Mouse (Mus musculus) G1E (cell line): ENCODE data around the gene Dapk1. TPM values are rescaled to one million over a fixed set of nuclear protein-coding genes. Genes with fewer than 3 reads are reported as not detected.

Experiments
- ATAC-seq: 2 replicates; pipeline ENCODE4 v1.8.0; 2016; ENCODE audit warnings: mild to moderate bottlenecking; ENCODE audit not compliant: insufficient number of reproducible peaks, poor library complexity, low FRiP score, severe bottlenecking; ENCODE audit errors: extremely low read depth
- DNase-seq: peaks from one replicate; pipeline ENCODE4 v3.0.0; 2012; ENCODE audit warnings: low spot score
- H3K27me3 ChIP-seq: 2 replicates; pipeline ENCODE4 v1.6.1; 2012; ENCODE audit warnings: mild to moderate bottlenecking, low read length, inconsistent platforms; ENCODE audit not compliant: insufficient read depth
- H3K36me3 ChIP-seq: replicated peaks from 2 replicates; pipeline ENCODE3; 2012; ENCODE audit warnings: mild to moderate bottlenecking, inconsistent platforms
- H3K4me1 ChIP-seq: 2 replicates; pipeline ENCODE4 v1.6.1; 2012; ENCODE audit warnings: low read depth, low read length, inconsistent platforms, mixed read lengths; ENCODE audit not compliant: insufficient read depth
- H3K4me3 ChIP-seq: 2 replicates; pipeline ENCODE4 v1.5.1; 2012; ENCODE audit warnings: low read depth, mild to moderate bottlenecking, inconsistent platforms, low read length, moderate library complexity, mixed read lengths
- H3K9me3 ChIP-seq: replicated peaks from 2 replicates; pipeline ENCODE4 v1.6.1; 2012; ENCODE audit warnings: inconsistent platforms
- CTCF ChIP-seq: IDR thresholded peaks from 2 replicates; pipeline ENCODE4 v1.5.1; 2012; ENCODE audit warnings: low read depth, low read length, inconsistent platforms, mixed read lengths
- GATA1 ChIP-seq: IDR thresholded peaks from 2 replicates; pipeline ENCODE4 v1.6.1; 2012; ENCODE audit warnings: borderline replicate concordance, low read length, inconsistent platforms, mixed read lengths
- GATA2 ChIP-seq: IDR thresholded peaks from 2 replicates; pipeline ENCODE4 v1.6.1; 2012; ENCODE audit warnings: low read depth, low read length, inconsistent platforms, borderline replicate concordance
- POLR2AphosphoS5 ChIP-seq: IDR thresholded peaks from 2 replicates; pipeline ENCODE4 v1.6.1; 2012; ENCODE audit warnings: low read depth, low read length, inconsistent platforms; ENCODE audit not compliant: insufficient replicate concordance
- TAL1 ChIP-seq: conservative IDR thresholded peaks from 2 replicates; pipeline ENCODE4 v1.6.1; 2012; ENCODE audit warnings: low read depth, low read length, inconsistent platforms, mixed read lengths
- polyA plus RNA-seq: library from polyadenylated mRNA; stranded (reverse); fragments of >175 nt; gene quantifications from 2 replicates; pipeline ENCODE4 v1.2.3, GENCODE M21; 2012
- total RNA-seq, 2 experiments: library from RNA; stranded (forward) in 1 of 2; stranded (reverse) in 1 of 2; fragments of 200-1000 nt in 1 of 2; fragments of >200 nt in 1 of 2; fragmentation: Nextera tagmentation in 1 of 2; gene quantifications; 2 replicates each; pipeline ENCODE4 v1.2.3; 2014 to 2017

Dapk1 gene
- total and polyA plus RNA-seq, 3 experiments, result 0.05 TPM; not detected in 2

DNA sequence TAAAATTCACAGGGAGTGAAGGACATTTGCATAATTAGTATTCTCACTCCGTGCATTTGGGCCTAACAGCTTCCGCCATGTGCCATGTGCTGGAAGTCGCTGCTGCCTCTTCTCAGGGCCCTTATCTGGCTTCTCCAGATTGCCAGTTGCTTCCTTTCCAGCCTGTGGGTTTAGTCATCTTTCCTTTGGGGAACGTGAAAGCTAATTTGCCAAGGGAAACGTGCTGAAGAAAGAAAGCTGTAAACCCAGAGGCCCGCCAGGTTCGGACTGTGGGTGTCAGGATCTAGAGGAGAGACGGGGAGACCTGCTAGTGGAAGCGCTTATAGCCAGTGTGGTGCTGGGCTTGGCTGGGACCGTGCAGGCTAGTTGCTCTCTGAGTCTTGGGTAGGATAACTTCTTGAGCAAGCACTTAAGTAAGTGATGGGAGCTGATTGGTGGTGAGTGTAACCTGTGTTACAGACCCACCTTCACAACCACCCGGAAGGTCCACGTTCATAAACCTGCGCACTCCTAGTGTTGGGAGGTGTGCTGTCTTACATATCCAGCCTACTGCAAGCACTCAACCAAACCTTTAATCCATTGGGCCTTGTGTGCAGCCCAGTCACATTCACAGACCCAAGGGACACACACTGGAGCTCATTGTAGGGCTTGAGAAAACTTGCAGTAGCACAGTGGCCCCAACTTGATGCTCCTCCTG, 141.8 kb downstream of the Dapk1 start:
- Histone ChIP-seq H3K4me1 (no peaks in the 10 kb centered on the region), H3K27me3 (no peaks in the 10 kb centered on the region), H3K36me3 (no peaks in the 10 kb centered on the region), H3K4me3 (no peak overlapping the region), H3K9me3 (peaks cover 84% of the 10 kb centered on the region)
- ATAC-seq (no peak), DNase-seq (no peak)
- no peak for TF ChIP-seq POLR2AphosphoS5
- TF ChIP-seq GATA2, result no peak
- TF ChIP-seq GATA1, result no peak
- no peak for TF ChIP-seq CTCF
- TF ChIP-seq TAL1, result no peak

DNA sequence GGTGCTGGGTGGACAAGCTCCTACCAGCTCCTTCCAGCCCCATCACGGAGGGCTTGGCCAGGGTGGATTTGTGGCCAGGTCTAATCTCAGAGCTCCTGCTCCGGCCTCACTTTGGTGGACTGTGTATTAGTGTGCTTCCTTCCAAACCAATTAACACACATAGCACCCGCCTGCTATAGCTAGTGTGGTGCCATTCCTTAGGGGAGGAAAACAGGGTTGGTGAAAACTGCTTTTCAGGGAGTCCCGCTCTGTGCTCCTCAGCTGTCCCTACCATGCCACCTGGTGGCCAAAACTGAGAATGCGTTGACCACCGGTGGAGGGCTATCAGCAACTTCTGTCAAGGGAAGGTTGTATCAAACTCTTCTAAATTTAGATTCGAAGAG, 142.3 kb downstream of the Dapk1 start:
- TF ChIP-seq TAL1, result no peak
- no peak for TF ChIP-seq GATA1
- no peak for TF ChIP-seq CTCF
- TF ChIP-seq POLR2AphosphoS5, result no peak
- no peak for TF ChIP-seq GATA2
- H3K4me1 ChIP-seq, result no peaks in the 10 kb centered on the region
- no peak for ATAC-seq

DNA sequence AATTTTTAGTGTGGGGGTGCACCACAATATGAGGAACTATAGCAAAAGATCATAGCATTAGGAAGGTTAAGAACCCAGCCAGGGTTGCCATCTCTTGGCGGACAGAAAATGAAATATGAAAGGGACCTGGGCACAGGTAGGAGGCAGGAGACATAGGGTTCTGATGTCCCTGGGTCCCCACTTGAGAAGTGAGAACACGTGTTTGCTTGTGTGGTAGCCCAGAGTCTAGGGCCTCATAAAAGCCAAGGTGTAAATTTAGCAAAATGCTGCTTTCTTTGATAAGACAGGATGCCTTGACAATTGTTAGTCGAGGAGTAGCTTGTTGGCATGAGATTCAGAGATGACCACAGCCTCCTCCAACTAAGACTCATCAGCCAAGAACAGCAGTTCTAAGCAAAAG, 143.0 kb downstream of the Dapk1 start:
- ATAC-seq, result no peak
- no peak for DNase-seq
- Histone ChIP-seq H3K9me3 (peaks cover 85% of the 10 kb centered on the region), H3K4me1 (no peaks in the 10 kb centered on the region), H3K27me3 (no peaks in the 10 kb centered on the region), H3K4me3 (no peak overlapping the region), H3K36me3 (no peaks in the 10 kb centered on the region)
- TF ChIP-seq POLR2AphosphoS5 (no peak), GATA1 (no peak), GATA2 (no peak), CTCF (no peak), TAL1 (no peak)

More for the DNA sequence above, 142.3 kb downstream of the Dapk1 start:
- Histone ChIP-seq H3K36me3 (no peaks in the 10 kb centered on the region), H3K4me3 (no peak overlapping the region), H3K27me3 (no peaks in the 10 kb centered on the region), H3K9me3 (peaks cover 84% of the 10 kb centered on the region)
- no peak for DNase-seq

DNA sequence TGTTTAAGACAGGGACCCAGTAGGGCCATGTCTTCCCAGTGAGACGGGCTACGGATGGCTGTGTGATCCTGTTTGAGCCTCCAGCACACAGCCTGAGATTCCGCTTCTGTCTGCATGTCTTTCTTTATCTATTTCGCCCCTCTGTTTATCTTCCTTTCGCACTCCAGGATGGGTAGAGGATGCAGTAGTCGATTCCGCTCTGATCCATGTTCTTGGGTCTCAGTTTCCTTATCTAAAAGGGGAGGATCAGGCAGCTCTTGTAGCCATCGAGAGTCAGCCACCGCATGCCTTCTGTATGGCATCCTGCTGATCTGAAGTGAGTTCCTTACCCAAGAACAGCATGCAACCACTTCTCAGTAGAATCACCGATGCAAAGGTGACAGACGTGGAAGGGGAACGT, 143.6 kb downstream of the Dapk1 start:
- ATAC-seq (no peak), DNase-seq (no peak)
- no peak for TF ChIP-seq POLR2AphosphoS5
- TF ChIP-seq TAL1, result no peak
- no peak for TF ChIP-seq CTCF
- TF ChIP-seq GATA2, result no peak
- no peak for TF ChIP-seq GATA1
- Histone ChIP-seq H3K9me3 (peaks cover 85% of the 10 kb centered on the region), H3K27me3 (no peaks in the 10 kb centered on the region), H3K4me3 (no peak overlapping the region), H3K4me1 (no peaks in the 10 kb centered on the region), H3K36me3 (no peaks in the 10 kb centered on the region)

DNA sequence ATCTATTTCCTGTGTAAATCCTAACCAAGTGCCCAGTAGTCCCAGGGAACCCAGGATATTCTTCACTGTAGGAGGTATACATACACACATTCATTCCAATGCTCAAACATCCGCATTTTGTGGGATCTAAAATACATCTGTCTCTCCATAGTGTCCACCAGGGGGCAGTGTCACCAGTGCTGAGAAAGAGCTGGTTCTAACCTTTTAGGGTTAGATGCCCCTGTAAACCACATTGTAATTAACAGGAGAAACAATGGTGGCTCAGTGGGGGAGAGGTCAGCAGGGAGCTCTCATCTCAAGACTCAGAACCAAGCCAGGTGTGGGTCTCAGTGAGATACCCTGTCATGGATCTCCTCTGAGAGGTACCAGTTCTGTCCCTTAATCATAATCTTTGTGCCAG, 144.5 kb downstream of the Dapk1 start:
- Histone ChIP-seq H3K36me3 (no peaks in the 10 kb centered on the region), H3K27me3 (no peaks in the 10 kb centered on the region), H3K4me3 (no peak overlapping the region), H3K9me3 (peaks cover 87% of the 10 kb centered on the region), H3K4me1 (no peaks in the 10 kb centered on the region)
- TF ChIP-seq GATA1 (no peak), GATA2 (no peak), POLR2AphosphoS5 (no peak), CTCF (peak; percentile 15; the same call in 1 of the 2 replicates), TAL1 (no peak)
- DNase-seq, result no peak
- ATAC-seq, result no peak

DNA sequence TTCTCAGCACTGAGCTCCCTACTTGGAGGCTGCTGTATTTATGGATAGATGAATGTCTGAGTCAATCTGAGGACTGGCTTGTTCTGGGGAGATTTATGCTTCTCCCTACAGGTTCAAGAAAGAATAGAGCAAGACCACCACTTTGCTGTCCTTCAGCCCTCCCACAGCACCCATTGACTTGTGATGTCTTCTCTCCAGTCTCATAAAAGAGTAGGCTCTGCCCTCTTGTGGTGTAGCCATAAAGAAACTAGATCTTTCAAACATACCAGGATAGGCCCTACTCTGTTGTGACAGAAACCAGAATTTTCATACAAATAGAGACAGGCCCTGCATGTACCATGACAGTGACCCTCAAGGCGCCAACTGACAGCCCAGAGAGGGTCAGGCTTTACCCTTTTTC, 145.5 kb downstream of the Dapk1 start:
- H3K4me1 ChIP-seq, result no peaks in the 10 kb centered on the region
- H3K4me3 ChIP-seq, result no peak overlapping the region
- no peaks in the 10 kb centered on the region for H3K36me3 ChIP-seq
- TF ChIP-seq POLR2AphosphoS5, result no peak
- TF ChIP-seq CTCF, result no peak
- no peak for TF ChIP-seq GATA2
- no peak for TF ChIP-seq TAL1
- H3K9me3 ChIP-seq, result peaks cover 87% of the 10 kb centered on the region
- no peaks in the 10 kb centered on the region for H3K27me3 ChIP-seq
- ATAC-seq, result no peak
- DNase-seq, result no peak
